Mouse (Mus musculus) testis, postnatal 10 days (tissue): ENCODE data around the gene Islr.
A peak's percentile ranks its signal among the peaks of the same experiment; 100 is the strongest.

Source experiments
- DNase-seq: peaks from one replicate; pipeline ENCODE4 v3.0.0; 2021; ENCODE audit warnings: low spot score

Islr gene

GRCm38 (mm10) chr9:58153095-58153494, 51.0 kb downstream of the Islr start:
- DNase-seq = peak; percentile 47

GRCm38 (mm10) chr9:58150733-58151361, 53.3 kb downstream of the Islr start:
- DNase-seq = peak; percentile 72

- DNase-seq = no peak
Observed at GRCm38 (mm10) chr9:58148806-58149205, 55.3 kb downstream of the Islr start.

- peak; percentile 53 for DNase-seq
Observed at GRCm38 (mm10) chr9:58145417-58145816, 58.7 kb downstream of the Islr start.

GRCm38 (mm10) chr9:58144664-58145063, 59.4 kb downstream of the Islr start:
- DNase-seq = no peak

GRCm38 (mm10) chr9:58143419-58143818, 60.7 kb downstream of the Islr start:
- DNase-seq = peak; percentile 72

- DNase-seq = no peak
Observed at GRCm38 (mm10) chr9:58139947-58140346, 64.2 kb downstream of the Islr start.

GRCm38 (mm10) chr9:58135921-58136321, 68.2 kb downstream of the Islr start:
- DNase-seq = no peak

GRCm38 (mm10) chr9:58134906-58135305, 69.2 kb downstream of the Islr start:
- no peak for DNase-seq

- DNase-seq = no peak
Observed at GRCm38 (mm10) chr9:58133893-58134884, 69.9 kb downstream of the Islr start.

GRCm38 (mm10) chr9:58131735-58132134, 72.4 kb downstream of the Islr start:
- no peak for DNase-seq

GRCm38 (mm10) chr9:58130909-58131308, 73.2 kb downstream of the Islr start:
- DNase-seq = no peak

GRCm38 (mm10) chr9:58129508-58129907, 74.6 kb downstream of the Islr start:
- DNase-seq = no peak

GRCm38 (mm10) chr9:58128926-58129413, 75.1 kb downstream of the Islr start:
- DNase-seq = no peak

- DNase-seq = no peak
Observed at GRCm38 (mm10) chr9:58125811-58126210, 78.3 kb downstream of the Islr start.

- no peak for DNase-seq
Observed at GRCm38 (mm10) chr9:58125085-58125484, 79.0 kb downstream of the Islr start.

- no peak for DNase-seq
Observed at GRCm38 (mm10) chr9:58118671-58119070, 85.4 kb downstream of the Islr start, which contains the start of gene Ccdc33. Gene Ccdc33, minus strand, starts transcription at chr9:58118823.

- no peak for DNase-seq
Observed at GRCm38 (mm10) chr9:58116024-58116651, 88.0 kb downstream of the Islr start.

- no peak for DNase-seq
Observed at GRCm38 (mm10) chr9:58115297-58115925, 88.7 kb downstream of the Islr start.

- DNase-seq = no peak
Observed at GRCm38 (mm10) chr9:58114019-58114418, 90.1 kb downstream of the Islr start.

GRCm38 (mm10) chr9:58113279-58113884, 90.7 kb downstream of the Islr start:
- no peak for DNase-seq
